Mouse (Mus musculus) urinary bladder, postnatal 4 days (tissue): ENCODE results near the gene Aldh1b1.

Source experiments
- DNase-seq, 2 experiments: peaks; one replicate each; pipeline ENCODE4 v3.0.0; 2021 to 2022; ENCODE audit warnings: low spot score in 2 of 2

Gene Aldh1b1

DNA sequence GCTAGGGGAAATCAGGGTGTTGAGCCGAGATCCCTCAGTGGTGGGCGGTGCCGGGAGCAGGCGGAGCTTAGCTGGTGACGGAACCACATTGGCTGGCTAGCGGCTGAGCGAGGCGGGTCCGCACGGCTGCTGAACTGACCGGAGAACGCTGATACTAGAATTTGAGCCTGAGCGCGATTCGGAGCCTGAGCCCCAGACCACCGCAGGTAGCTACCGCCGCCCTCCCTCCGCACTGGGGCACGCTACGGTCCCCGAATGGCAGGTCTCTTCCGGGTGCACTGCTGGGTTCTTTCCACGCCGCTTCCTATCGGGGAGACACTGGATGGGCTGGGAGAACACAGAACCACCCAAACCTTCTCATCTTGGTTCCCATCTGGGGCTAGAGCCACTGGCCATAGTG lies at the start of gene Aldh1b1:
Gene Aldh1b1, plus strand, starts transcription at position 59 of the 400 bp plus-strand sequence.
- DNase-seq, result peak; percentile 73 to 85

GRCm38 (mm10) chr4:45749449-45749848 lies 49.4 kb upstream of the Aldh1b1 start:
- DNase-seq, result no peak

GRCm38 (mm10) chr4:45750477-45750876 lies 48.3 kb upstream of the Aldh1b1 start:
- no peak for DNase-seq

- DNase-seq, result peak in 1 of 2 experiments; percentile 29
Observed at GRCm38 (mm10) chr4:45753211-45753809, 45.5 kb upstream of the Aldh1b1 start.

DNA sequence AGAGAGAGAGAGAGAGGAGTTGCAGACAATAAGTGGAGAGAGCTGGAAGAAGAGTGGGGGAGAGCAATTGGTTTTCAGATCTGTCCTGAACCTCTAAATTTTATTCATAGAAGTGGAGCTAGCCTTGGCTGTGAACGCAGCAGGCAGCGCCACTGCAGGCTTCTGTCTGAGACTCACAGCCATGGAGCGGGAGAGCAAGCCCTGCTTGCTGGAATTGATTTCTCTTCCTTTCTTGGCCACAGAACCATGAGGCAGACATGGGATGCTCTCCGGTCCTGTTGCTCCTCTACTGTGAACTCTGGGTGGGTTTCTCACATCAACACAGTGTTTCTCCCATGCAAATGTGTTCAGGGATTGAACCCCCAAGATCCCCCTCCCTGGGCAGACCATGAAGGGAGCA lies 44.7 kb upstream of the Aldh1b1 start:
- DNase-seq, result peak in 1 of 2 experiments; percentile 16

GRCm38 (mm10) chr4:45755097-45755496 lies 43.7 kb upstream of the Aldh1b1 start:
- DNase-seq, result no peak

DNA sequence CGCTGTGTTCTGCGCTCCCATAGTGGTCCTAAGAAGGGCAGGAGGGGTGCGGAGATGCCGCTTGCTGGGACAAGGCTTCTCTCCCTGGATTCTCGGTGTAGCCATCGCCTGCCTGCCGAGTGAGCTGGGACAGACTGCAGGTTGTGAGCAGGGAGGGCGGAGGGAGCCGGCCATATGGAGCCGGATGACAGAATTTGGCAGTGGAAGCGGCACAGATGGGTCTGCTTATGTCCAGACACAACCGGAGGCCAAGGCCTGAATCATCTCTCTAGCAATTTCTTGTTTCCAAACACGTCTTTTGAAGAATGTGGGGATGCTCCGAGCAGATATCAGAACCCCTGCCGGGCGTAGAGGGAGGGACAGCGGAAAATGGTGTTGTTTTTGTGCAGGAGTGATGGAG lies 42.9 kb upstream of the Aldh1b1 start:
- peak; percentile 75 to 79 for DNase-seq

- DNase-seq, result no peak
Observed at GRCm38 (mm10) chr4:45757941-45758340, 40.9 kb upstream of the Aldh1b1 start.

- no peak for DNase-seq
Observed at GRCm38 (mm10) chr4:45759411-45759810, 39.4 kb upstream of the Aldh1b1 start.

DNA sequence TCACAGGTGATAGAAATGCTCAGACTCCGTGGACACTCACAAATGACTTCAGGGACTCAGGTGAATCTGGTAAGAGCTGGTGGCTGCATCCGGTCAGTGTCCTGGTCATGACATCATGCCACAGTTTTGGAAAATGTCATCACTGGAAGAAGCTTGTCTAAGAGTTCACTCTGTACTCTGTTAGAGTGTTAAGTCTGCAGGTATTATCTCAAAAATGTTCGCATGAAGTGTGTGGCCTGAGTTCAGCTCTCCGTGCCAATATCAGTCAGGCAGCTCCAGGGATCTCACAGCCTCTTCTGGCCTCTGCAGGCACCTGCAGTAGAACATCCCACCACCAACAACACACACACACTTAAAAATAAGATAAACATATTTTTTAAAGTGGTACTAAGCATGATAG lies 36.2 kb upstream of the Aldh1b1 start:
- no peak for DNase-seq

- DNase-seq, result no peak
Observed at GRCm38 (mm10) chr4:45763288-45764140, 35.3 kb upstream of the Aldh1b1 start.

DNA sequence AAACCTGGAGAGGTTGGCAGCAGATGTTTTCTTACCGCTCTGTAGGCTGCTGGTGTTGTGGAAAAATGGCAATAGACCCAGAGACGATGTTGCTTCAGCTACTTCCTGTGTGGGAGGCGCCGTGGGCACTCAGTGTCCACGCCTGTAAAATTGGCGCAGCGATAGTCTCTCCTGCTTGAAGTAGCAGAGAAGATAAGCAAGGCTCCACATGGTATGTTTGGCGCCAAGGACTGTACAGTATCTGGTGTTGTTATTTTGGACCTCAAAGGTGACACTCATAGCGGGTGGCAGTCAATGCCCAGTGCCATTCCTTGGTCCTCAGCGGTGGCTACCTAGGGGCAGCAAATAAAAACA lies 34.7 kb upstream of the Aldh1b1 start:
- DNase-seq, result no peak

- no peak for DNase-seq
Observed at GRCm38 (mm10) chr4:45765121-45765564, 33.7 kb upstream of the Aldh1b1 start.

DNA sequence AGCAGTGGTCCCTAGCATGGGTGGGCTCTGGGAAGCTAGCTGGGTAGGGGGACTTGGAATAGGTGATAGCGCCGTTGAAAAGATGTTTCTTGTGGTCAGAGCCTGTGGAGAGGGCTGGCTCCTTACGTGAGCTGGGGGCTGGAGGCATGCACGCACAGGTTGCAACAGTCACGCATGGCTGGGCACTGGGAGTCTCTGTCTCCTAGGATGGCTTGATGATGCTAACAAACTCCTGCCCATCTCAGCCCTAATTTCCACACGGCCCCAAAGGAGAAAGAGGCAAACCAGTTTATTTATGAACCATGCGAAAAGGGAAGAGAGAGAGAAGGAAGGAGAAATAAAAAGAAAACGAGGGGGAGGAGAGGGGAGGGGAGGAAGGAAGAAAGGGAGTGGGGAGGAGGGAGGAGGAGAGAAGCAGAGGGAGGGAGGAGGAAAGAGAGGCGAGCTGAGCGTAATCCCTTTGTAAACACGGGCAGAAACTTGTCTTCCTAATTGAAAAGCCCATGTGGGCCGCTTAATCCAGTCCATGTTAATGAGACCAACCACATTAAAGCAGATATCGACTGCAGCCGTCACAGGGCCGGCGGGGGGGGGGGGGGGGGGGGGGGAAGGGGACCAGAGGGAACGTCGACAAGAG lies 33.1 kb upstream of the Aldh1b1 start:
- no peak for DNase-seq

GRCm38 (mm10) chr4:45766774-45767173 lies 32.0 kb upstream of the Aldh1b1 start:
- DNase-seq, result no peak

DNA sequence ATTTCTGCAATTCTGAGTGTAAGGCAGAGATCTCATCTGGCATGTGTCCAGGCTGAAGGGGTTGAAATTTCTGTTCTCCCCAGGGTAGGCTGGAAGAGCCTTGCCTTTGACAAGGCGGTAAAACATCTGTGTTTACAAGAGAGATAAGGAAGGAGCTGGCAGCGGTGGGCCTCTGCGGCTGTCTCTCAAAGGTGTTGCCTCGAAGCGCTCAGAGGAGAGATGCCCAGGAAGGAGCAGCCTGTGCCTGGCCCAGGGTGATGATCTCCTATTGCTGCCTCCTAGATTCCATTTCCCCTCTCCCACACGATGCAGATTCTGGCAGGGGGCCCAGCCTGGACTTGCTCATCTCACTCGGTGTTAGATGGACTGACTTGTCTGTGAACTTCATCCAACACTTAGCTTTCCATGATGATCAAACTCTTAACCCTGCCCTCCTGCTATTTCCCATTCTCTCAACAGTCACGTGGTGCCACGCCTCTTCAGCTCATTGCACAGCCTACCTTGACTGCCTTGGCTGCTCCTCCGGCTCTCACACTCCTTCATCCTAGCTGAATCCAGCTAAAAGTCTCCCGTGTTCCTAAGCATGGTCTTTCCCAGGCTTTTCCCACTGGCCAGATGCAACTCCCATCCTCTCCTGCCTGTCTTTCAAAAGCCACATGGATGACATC lies 30.8 kb upstream of the Aldh1b1 start:
- peak; percentile 50 to 80 for DNase-seq

DNA sequence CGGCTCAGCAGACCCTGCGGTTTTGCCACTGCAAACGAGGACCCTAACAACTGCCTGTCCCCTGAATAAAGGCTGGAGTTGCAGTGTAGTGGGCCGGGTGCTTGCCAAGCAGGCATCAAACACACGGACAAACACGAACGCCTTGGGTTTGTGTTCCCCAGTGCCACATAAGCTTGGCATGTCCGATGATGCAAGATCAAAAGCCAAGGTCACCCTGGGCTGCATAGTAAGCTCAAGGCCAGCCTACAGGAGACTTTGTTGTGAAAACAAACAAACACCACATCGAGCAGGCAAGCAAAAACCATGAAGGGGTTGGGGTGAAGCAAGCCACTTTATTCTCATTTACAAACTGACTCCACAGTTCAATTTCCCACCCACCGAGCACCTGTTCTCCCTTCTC lies 29.7 kb upstream of the Aldh1b1 start:
- no peak for DNase-seq

- no peak for DNase-seq
Observed at GRCm38 (mm10) chr4:45769791-45770637, 28.8 kb upstream of the Aldh1b1 start.

GRCm38 (mm10) chr4:45770638-45771033 lies 28.2 kb upstream of the Aldh1b1 start:
- no peak for DNase-seq

- DNase-seq, result no peak
Observed at GRCm38 (mm10) chr4:45771173-45771572, 27.6 kb upstream of the Aldh1b1 start.

DNA sequence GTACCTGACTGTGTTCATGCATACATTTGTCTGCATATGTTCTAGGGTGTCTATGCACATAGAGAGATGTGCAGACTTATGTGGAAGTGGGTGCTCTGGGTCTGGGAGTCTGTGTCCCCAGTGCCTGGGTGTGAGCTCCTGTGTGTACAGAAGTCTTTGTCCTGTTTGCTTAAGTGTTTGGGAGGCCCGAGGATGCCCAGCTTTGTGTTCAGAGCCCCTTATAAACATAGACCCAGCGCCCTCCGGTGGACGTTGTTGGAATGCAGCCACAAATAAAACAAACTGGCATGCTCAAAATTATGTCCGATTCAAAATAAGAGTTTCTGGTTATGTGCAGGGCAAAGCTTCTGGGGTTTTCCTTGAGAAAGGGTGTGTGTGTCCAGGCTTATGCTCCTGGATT lies 27.2 kb upstream of the Aldh1b1 start:
- DNase-seq, result peak in 1 of 2 experiments; percentile 44
